ENCODE assay signal across 21 mouse cellular contexts in the genomic region with DNA sequence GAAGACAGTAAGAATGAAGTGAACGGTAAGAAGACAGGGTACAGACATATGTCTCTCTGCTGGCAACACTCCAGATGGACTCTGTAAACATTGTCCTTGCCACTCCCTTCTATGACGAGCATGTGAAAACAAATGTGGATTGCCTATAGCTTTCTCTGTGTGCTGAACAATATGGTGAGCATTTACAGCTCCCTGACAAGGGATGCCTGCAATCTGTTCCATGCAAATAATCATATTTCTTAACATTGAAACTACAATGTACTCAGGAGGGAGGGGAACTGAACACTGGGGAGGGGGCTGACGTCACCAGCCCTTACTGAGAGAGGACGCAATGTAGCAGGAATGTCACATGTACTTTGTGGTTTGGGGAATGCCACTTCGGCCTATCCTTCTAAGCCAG.
DNase-seq lines count a peak whose midpoint lies in the region; ATAC-seq and TF ChIP-seq lines count a peak whose summit lies in the region.
"Had no signal": no experiment of that assay in that cellular context is flagged by ENCODE, and none has a peak within 500 bp of the region (broad histone marks: within the 10 kb centered on the region; RNA-seq: fewer than 3 reads in every experiment).

No protein-coding gene starts in this region.

- TF ChIP-seq EP300 in stomach, postnatal 0 days (optimal IDR thresholded peaks at IDR 0.05): no peak

- peak; percentile 81 for ATAC-seq in forebrain, embryonic 14.5 days
- peak; percentile 89 for ATAC-seq in lung, embryonic 16.5 days (ENCODE audit: low read depth)
- ATAC-seq in forebrain, embryonic 16.5 days: peak; percentile 85
- ATAC-seq in stomach, postnatal 0 days (ENCODE audit: low FRiP score, low TSS enrichment): peak; percentile 26; the same call in 1 of the 2 replicates
- ATAC-seq: inflammation-experienced regulatory T-cells, adult 6 months; liver, embryonic 12.5 days had no signal

- H3K4me2 ChIP-seq in forebrain, embryonic 14.5 days (ENCODE audit: low read length): no peak overlapping the region
- H3K4me2 ChIP-seq in lung, embryonic 16.5 days (ENCODE audit: low read depth, low read length): no peak overlapping the region
- H3K4me2 ChIP-seq in forebrain, embryonic 16.5 days (ENCODE audit: low read length): no peak overlapping the region
- no peak overlapping the region for H3K4me2 ChIP-seq in stomach, postnatal 0 days (replicated peaks; ENCODE audit: low read depth)
- H3K4me2 ChIP-seq: hindbrain, embryonic 13.5 days; limb, embryonic 12.5 days; liver, embryonic 12.5 days had no signal

- H3K9ac ChIP-seq in forebrain, embryonic 14.5 days (ENCODE audit: low read length): no peak overlapping the region
- H3K9ac ChIP-seq in lung, embryonic 16.5 days (ENCODE audit: low read length): no peak overlapping the region
- H3K9ac ChIP-seq in forebrain, embryonic 16.5 days (replicated peaks; ENCODE audit: low read depth, low read length): no peak overlapping the region
- H3K9ac ChIP-seq in stomach, postnatal 0 days (ENCODE audit: low read length): no peak overlapping the region
- H3K9ac ChIP-seq: hindbrain, embryonic 13.5 days; limb, embryonic 12.5 days; liver, embryonic 12.5 days had no signal

- DNase-seq in forebrain, embryonic 14.5 days (ENCODE audit: low spot score): peak; percentile 47
- DNase-seq in forebrain, embryonic 10.5 days (ENCODE audit: extremely low spot score, low spot score): no peak
- no peak for DNase-seq in lung, postnatal 10 days
- no peak for DNase-seq in stomach, postnatal 0 days (ENCODE audit: low spot score)
- no peak for DNase-seq in right cerebral cortex, postnatal 14 days
- DNase-seq: adrenal gland, postnatal 25 days; cerebellum, adult 9-11 months; gastrocnemius, postnatal 25 days; kidney, adult 9 months; kidney, postnatal 25 days; lung, postnatal 36 days; midbrain, embryonic 14.5 days; spleen, adult 18-20 months; thymus, adult 18-20 months; thymus, postnatal 4 days had no signal

- no peaks in the 10 kb centered on the region for H3K4me1 ChIP-seq in forebrain, embryonic 14.5 days (ENCODE audit: control insufficient read depth, insufficient read depth, low read length)
- no peaks in the 10 kb centered on the region for H3K4me1 ChIP-seq in forebrain, embryonic 10.5 days
- 0 out of 2 replicates have a peak, but pooled peaks cover 5% of the 10 kb centered on the region for H3K4me1 ChIP-seq in lung, embryonic 16.5 days (replicated peaks; ENCODE audit: control insufficient read depth, insufficient read depth, low read length)
- H3K4me1 ChIP-seq in forebrain, embryonic 16.5 days (replicated peaks; ENCODE audit: control insufficient read depth, insufficient read depth, low read length): no peaks in the 10 kb centered on the region
- no peaks in the 10 kb centered on the region; the same call in 1 of the 2 replicates for H3K4me1 ChIP-seq in stomach, postnatal 0 days (replicated peaks; ENCODE audit: control insufficient read depth, insufficient read depth)
- H3K4me1 ChIP-seq: hindbrain, embryonic 13.5 days; limb, embryonic 12.5 days; liver, embryonic 12.5 days had no signal

- H3K36me3 ChIP-seq in forebrain, embryonic 14.5 days (ENCODE audit: control insufficient read depth, insufficient read depth, low read length): no peaks in the 10 kb centered on the region
- no peaks in the 10 kb centered on the region for H3K36me3 ChIP-seq in forebrain, embryonic 10.5 days (replicated peaks)
- no peaks in the 10 kb centered on the region for H3K36me3 ChIP-seq in lung, embryonic 16.5 days (ENCODE audit: control insufficient read depth, insufficient read depth, low read length)
- H3K36me3 ChIP-seq in forebrain, embryonic 16.5 days (ENCODE audit: control insufficient read depth, insufficient read depth): no peaks in the 10 kb centered on the region
- H3K36me3 ChIP-seq in stomach, postnatal 0 days (ENCODE audit: control insufficient read depth, insufficient read depth, low read length): no peaks in the 10 kb centered on the region
- H3K36me3 ChIP-seq: hindbrain, embryonic 13.5 days; limb, embryonic 12.5 days; liver, embryonic 12.5 days had no signal

- no peak overlapping the region for H3K27ac ChIP-seq in forebrain, embryonic 14.5 days (ENCODE audit: low read depth, low read length)
- no peak overlapping the region for H3K27ac ChIP-seq in forebrain, embryonic 10.5 days
- H3K27ac ChIP-seq in lung, embryonic 16.5 days (ENCODE audit: low read length): no peak overlapping the region
- H3K27ac ChIP-seq in forebrain, embryonic 16.5 days (ENCODE audit: low read length): no peak overlapping the region
- no peak overlapping the region for H3K27ac ChIP-seq in stomach, postnatal 0 days (replicated peaks)
- H3K27ac ChIP-seq: hindbrain, embryonic 13.5 days; limb, embryonic 12.5 days; liver, embryonic 12.5 days had no signal

- no peaks in the 10 kb centered on the region for H3K9me3 ChIP-seq in forebrain, embryonic 14.5 days (replicated peaks; ENCODE audit: control insufficient read depth, low read length)
- no peaks in the 10 kb centered on the region for H3K9me3 ChIP-seq in forebrain, embryonic 10.5 days
- H3K9me3 ChIP-seq in lung, embryonic 16.5 days (ENCODE audit: control insufficient read depth, low read length): no peaks in the 10 kb centered on the region
- H3K9me3 ChIP-seq in forebrain, embryonic 16.5 days (ENCODE audit: control insufficient read depth, low read length): no peaks in the 10 kb centered on the region
- H3K9me3 ChIP-seq in stomach, postnatal 0 days (ENCODE audit: control insufficient read depth, low read length): no peaks in the 10 kb centered on the region
- H3K9me3 ChIP-seq: hindbrain, embryonic 13.5 days; limb, embryonic 12.5 days; liver, embryonic 12.5 days had no signal

- 80% methylated on average over 5 of the region's 5 CpGs for WGBS in forebrain, embryonic 14.5 days
- WGBS in forebrain, embryonic 10.5 days: 89% methylated on average over 5 of the region's 5 CpGs
- WGBS in lung, embryonic 16.5 days: 32% methylated on average over 5 of the region's 5 CpGs
- 62% methylated on average over 5 of the region's 5 CpGs for WGBS in forebrain, embryonic 16.5 days
- 57% methylated on average over 5 of the region's 5 CpGs for WGBS in stomach, postnatal 0 days

- H3K4me3 ChIP-seq in forebrain, embryonic 14.5 days (ENCODE audit: low read depth, low read length): no peak overlapping the region
- H3K4me3 ChIP-seq in forebrain, embryonic 10.5 days: no peak overlapping the region
- no peak overlapping the region for H3K4me3 ChIP-seq in lung, embryonic 16.5 days (ENCODE audit: low read length)
- no peak overlapping the region for H3K4me3 ChIP-seq in forebrain, embryonic 16.5 days (replicated peaks; ENCODE audit: low read length)
- no peak overlapping the region for H3K4me3 ChIP-seq in stomach, postnatal 0 days (ENCODE audit: low read depth, low read length)
- H3K4me3 ChIP-seq: hindbrain, embryonic 13.5 days; limb, embryonic 12.5 days; liver, embryonic 12.5 days had no signal

- TF ChIP-seq CTCF in stomach, postnatal 0 days (IDR thresholded peaks at IDR 0.05; ENCODE audit: low read depth): no peak

- no peaks in the 10 kb centered on the region for H3K27me3 ChIP-seq in forebrain, embryonic 14.5 days (replicated peaks; ENCODE audit: control insufficient read depth, insufficient read depth, low read length)
- H3K27me3 ChIP-seq in forebrain, embryonic 10.5 days (ENCODE audit: poor library complexity, severe bottlenecking): no peaks in the 10 kb centered on the region
- no peaks in the 10 kb centered on the region for H3K27me3 ChIP-seq in lung, embryonic 16.5 days (ENCODE audit: control insufficient read depth, insufficient read depth, low read depth, low read length)
- no peaks in the 10 kb centered on the region for H3K27me3 ChIP-seq in forebrain, embryonic 16.5 days (replicated peaks; ENCODE audit: control insufficient read depth, insufficient read depth, low read length)
- H3K27me3 ChIP-seq in stomach, postnatal 0 days (ENCODE audit: control insufficient read depth, insufficient read depth, low read length): no peaks in the 10 kb centered on the region
- H3K27me3 ChIP-seq: hindbrain, embryonic 13.5 days; limb, embryonic 12.5 days; liver, embryonic 12.5 days had no signal

Comparison
In these comparisons a context has a peak if more than half of its experiments do, and no peak if none do; other contexts are left out.
1. ATAC-seq: peak in every context shown above with its lines; median percentile 89 in lung, embryonic 16.5 days; 85 in forebrain, embryonic 16.5 days; 81 in forebrain, embryonic 14.5 days; 26 in stomach, postnatal 0 days.